Mouse (Mus musculus) hindbrain, embryonic 13.5 days (tissue): ENCODE data around the gene Gjd3. TPM values are rescaled to one million over a fixed set of nuclear protein-coding genes. Genes with fewer than 3 reads are reported as not detected.

Source experiments
- ATAC-seq: fragments of 200-750 bp; cut with Nextera tagmentation; 2 replicates; pipeline ENCODE4 v1.8.0; 2017; ENCODE audit warnings: moderate TSS enrichment; ENCODE audit not compliant: low FRiP score
- H3K27ac ChIP-seq: fragments of 300-500 bp; sonication (generic); 2 replicates; pipeline ENCODE4 v1.5.1; 2015; ENCODE audit warnings: inconsistent platforms, mild to moderate bottlenecking, moderate library complexity
- H3K27me3 ChIP-seq: fragments of 300-500 bp; sonication (generic); 2 replicates; pipeline ENCODE4 v1.6.1; 2015; ENCODE audit warnings: mild to moderate bottlenecking, inconsistent platforms
- H3K36me3 ChIP-seq: fragments of 300-500 bp; sonication (generic); 2 replicates; pipeline ENCODE4 v1.6.1; 2015; ENCODE audit warnings: mild to moderate bottlenecking, inconsistent platforms
- H3K4me1 ChIP-seq: fragments of 300-500 bp; sonication (generic); replicated peaks from 2 replicates; pipeline ENCODE4 v1.6.1; 2015; ENCODE audit warnings: inconsistent platforms
- H3K4me2 ChIP-seq: fragments of 300-500 bp; sonication (generic); 2 replicates; pipeline ENCODE4 v1.6.1; 2015; ENCODE audit warnings: inconsistent platforms, mild to moderate bottlenecking, moderate library complexity
- H3K4me3 ChIP-seq: fragments of 300-500 bp; sonication (generic); 2 replicates; pipeline ENCODE4 v1.5.1; 2015; ENCODE audit warnings: mild to moderate bottlenecking, inconsistent platforms
- H3K9ac ChIP-seq: fragments of 300-500 bp; sonication (generic); 2 replicates; pipeline ENCODE4 v1.6.1; 2015; ENCODE audit warnings: mild to moderate bottlenecking, inconsistent platforms
- H3K9me3 ChIP-seq: fragments of 300-500 bp; sonication (generic); 2 replicates; pipeline ENCODE4 v1.6.1; 2016; ENCODE audit warnings: inconsistent platforms
- WGBS: fragments of 180-500 bp; shearing (Covaris S2); methylation state at CpG from one replicate; pipeline ENCODE4 v1.1.7; 2015; 5-methylcytosine and 5-hydroxymethylcytosine counted together
- polyA plus RNA-seq: library from polyadenylated mRNA; unstranded; fragments of >200 nt; fragmentation: Nextera tagmentation; extraction: Ambion mirVana; gene quantifications from 2 replicates; pipeline ENCODE4 v1.2.1, GENCODE M21; 2015

Gjd3 gene
- polyA plus RNA-seq, 1 experiment from 2014 or later = 1.6 TPM

DNA sequence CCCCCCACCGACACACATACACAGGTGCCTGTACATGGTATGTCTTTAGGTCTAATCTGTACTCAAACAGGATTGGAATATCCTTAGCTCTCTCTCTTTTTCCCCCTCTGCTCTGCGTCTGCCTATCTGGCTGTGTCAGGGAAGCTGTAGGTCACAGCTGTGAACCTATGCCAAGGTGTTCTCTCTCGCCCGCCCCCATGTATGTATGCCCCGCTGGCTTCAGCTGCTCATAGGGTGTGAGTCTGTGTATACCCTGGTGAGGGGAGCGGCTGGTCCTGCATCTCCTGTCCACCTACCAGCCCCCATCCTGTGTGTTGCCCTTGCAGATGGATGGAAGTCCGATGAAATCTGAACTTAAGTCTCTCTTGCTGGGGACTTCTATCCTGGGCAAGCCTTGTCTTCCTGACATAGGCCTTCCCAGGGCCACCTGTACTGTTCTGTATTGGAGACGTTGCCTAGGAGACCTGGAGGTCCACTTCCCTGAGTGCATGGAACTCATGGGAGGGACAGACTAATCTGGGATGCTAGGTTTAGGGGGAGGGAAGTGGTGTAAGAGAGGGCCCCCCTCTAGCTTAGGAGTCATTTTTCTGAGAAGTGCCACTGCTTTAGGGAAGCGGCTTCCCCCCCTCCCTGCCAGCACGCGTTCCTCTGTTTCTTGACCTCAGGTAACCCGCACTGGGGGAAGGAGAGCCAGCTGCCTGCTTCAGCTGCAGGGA lies 33.4 kb downstream of the Gjd3 start:
- Histone ChIP-seq H3K27me3 (no peaks in the 10 kb centered on the region), H3K4me3 (no peak overlapping the region), H3K9me3 (no peaks in the 10 kb centered on the region), H3K4me1 (peaks cover 75% of the 10 kb centered on the region), H3K4me2 (no peak overlapping the region), H3K36me3 (peaks cover 15% of the 10 kb centered on the region), H3K9ac (peak overlapping the region; percentile 26; the same call in 1 of the 2 replicates), H3K27ac (no peak overlapping the region)
- ATAC-seq = no peak
- 65% methylated on average over 11 of the region's 12 CpGs for WGBS

DNA sequence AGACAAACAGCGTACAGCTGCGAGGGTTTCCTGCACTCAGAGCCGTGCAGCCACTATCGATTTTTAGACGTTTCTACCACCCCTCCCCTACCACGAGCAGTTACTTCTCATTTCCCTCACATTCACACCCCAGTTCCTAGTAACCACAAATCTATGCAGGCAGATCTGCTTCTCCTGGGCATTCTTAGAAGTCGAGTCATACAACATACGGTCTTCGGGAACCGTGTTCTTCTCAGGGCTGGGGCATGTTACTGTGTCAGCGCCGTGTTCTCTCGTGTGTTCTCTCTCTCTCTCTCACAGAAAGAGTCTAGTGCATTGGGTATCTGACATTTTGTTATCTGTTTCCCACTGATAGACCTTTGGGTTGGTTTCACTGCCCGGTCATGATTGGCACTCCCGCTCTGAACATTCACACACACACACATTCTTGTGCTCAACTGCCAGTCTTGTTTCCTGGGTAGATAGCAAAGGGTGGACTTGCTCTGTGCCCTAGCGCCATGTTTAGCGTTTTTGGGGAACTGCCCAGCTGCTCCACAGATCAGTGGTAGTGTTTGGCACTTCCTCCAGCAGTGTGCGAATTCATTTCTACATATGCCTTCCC lies 34.7 kb downstream of the Gjd3 start:
- Histone ChIP-seq H3K4me3 (no peak overlapping the region), H3K36me3 (peaks cover 15% of the 10 kb centered on the region), H3K9me3 (no peaks in the 10 kb centered on the region), H3K27ac (no peak overlapping the region), H3K4me2 (no peak overlapping the region), H3K4me1 (peaks cover 75% of the 10 kb centered on the region), H3K27me3 (no peaks in the 10 kb centered on the region), H3K9ac (no peak overlapping the region)
- no peak for ATAC-seq
- WGBS = 83% methylated on average over 18 of the region's 18 CpGs

DNA sequence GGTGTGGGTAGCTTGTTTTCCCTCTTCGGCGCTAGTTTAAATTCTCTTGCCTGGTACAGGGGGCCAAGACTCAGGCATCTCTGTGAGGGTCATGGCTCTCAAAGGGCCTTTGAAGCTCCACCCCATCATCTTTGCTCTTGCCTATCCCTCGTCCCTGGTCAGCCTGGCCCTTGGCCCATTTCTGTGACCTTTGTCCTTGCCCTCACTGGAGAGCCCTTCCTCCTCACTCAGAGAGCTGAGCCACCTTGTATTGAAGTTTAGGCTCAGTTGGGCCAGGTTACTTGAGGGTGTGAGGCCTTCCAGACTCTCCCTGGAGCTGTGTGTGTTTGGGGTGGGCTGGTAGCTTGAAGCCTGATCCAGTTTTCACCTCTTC lies 37.2 kb downstream of the Gjd3 start:
- peaks cover 5% of the 10 kb centered on the region for H3K36me3 ChIP-seq
- no peak overlapping the region for H3K4me2 ChIP-seq
- no peak for ATAC-seq
- no peaks in the 10 kb centered on the region for H3K27me3 ChIP-seq
- no peak overlapping the region for H3K4me3 ChIP-seq
- H3K9me3 ChIP-seq = no peaks in the 10 kb centered on the region
- H3K27ac ChIP-seq = 0 out of 2 replicates have a peak overlapping the region, but pooled peaks have one; percentile 12
- H3K9ac ChIP-seq = no peak overlapping the region; the same call in 1 of the 2 replicates
- H3K4me1 ChIP-seq = peaks cover 83% of the 10 kb centered on the region
- WGBS = 52% methylated on average over 3 of the region's 3 CpGs

DNA sequence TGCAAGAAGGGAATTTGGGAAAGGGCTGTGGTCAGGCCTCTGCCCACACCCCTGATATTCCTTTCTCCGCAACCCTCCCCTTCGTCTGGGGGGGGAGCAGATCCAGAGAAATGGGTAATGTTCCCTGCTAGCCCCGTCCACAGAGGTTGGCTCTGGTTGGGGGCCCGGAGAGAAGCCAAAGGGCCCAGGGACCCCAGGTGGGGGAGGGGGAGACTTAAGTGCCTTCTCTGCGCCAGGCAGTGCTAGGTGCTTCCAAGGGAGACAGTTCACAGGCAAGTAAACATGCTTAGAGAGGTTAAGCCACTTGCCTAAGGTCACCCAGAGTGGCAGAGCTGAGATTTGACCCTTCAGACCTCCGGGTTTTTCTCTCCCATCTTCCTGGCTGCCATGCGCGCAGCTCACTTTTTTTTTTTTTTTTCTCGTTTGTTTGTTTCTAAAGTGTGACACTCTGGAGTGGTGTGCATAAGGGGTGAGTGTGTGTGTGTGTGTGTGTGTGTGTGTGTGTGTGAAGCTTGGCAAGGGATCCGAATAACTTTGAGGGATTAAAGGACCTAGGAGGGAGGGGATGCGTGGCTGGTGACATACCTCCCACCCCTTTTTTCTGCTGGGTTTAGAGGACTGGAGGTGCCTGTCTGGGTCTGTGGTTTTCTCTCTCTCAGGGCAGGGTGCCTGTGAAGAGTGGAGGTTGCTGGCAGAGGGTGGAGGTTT lies 37.8 kb downstream of the Gjd3 start:
- Histone ChIP-seq H3K27ac (peak overlapping the region; percentile 44), H3K4me3 (no peak overlapping the region), H3K36me3 (peaks cover under 1% of the 10 kb centered on the region; the same call in 1 of the 2 replicates), H3K27me3 (no peaks in the 10 kb centered on the region), H3K9me3 (no peaks in the 10 kb centered on the region), H3K9ac (peak overlapping the region; percentile 53), H3K4me2 (no peak overlapping the region), H3K4me1 (peaks cover 83% of the 10 kb centered on the region)
- WGBS = 46% methylated on average over 11 of the region's 11 CpGs
- ATAC-seq = no peak

DNA sequence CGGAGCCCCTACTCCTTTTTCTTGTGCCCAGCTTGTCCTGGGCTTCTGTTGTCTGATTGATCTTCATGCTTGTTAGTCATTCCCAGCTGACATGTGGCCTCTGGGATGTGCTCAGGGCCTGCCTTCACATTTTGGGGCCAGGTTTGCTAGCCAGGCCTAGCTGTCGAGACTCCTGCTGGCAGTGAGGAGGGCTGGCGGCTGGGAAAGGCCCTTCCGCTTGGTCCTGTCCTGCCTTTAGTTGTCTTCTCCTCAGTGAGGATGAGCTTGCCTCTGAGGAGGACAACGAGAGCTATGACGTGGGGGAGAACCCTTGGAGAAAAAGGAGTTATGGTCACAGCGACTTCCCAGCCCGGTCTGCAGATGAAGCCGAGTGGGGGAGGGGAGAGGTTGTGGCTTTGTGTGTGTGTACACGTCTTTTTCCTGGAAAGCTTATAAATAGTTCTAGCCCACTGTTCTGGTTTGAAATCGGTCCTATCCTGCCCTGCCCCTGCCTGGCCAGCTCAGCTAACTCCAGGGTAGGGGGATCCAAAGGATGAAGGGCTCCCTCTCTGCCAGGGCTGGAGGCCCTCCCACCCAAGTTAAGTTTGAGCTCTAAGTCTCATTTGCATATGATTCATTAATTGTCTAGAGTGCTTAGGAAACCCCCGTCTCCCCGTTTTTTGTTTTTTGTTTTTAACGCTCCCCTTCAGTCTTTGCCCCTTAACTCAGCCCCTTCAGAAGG lies 38.9 kb downstream of the Gjd3 start:
- Histone ChIP-seq H3K4me2 (no peak overlapping the region), H3K4me1 (peaks cover 86% of the 10 kb centered on the region), H3K4me3 (no peak overlapping the region), H3K9ac (peak overlapping the region; percentile 53), H3K9me3 (no peaks in the 10 kb centered on the region), H3K36me3 (no peaks in the 10 kb centered on the region), H3K27ac (peak overlapping the region; percentile 92), H3K27me3 (no peaks in the 10 kb centered on the region)
- WGBS = 24% methylated on average over 14 of the region's 14 CpGs
- no peak for ATAC-seq

DNA sequence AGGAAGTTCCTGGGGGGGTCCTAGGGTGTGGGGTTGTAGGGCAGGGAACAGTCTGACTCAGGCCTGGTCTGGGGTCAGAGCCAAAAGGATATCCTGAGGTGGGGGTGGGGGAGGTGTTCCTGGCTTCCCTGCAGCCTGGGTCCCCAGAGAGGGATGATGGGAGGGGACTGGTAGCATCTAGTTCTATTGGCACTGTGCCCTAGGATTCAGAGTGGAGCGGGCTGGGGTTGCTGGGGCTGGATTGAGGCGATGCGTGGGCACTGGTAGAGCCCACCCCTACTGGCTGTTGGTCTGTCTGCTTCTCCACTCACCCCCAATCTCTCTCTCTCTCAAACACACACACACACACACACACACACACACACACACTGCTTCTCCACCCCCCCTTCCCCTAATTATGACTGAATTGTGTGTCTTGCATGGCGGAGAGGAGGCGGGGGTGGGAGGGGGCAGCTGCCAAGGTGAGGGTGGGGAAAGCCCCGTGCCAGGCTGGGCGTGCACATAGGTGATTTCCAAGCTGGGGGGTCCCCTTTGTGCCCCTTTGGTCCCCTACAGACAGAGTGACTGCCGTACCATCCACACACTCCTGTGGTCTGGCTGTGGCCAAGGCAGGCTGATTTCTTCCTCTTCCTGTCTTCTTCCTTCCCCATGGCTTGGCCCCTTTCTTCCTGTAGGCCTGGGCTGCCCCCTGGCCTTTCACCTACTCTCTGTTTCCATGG lies 39.7 kb downstream of the Gjd3 start:
- H3K9me3 ChIP-seq = no peaks in the 10 kb centered on the region
- H3K4me2 ChIP-seq = peak overlapping the region; percentile 94
- no peak overlapping the region for H3K4me3 ChIP-seq
- no peak for ATAC-seq
- H3K4me1 ChIP-seq = peaks cover 93% of the 10 kb centered on the region
- H3K9ac ChIP-seq = peak overlapping the region; percentile 70
- 51% methylated on average over 8 of the region's 8 CpGs for WGBS
- H3K27me3 ChIP-seq = no peaks in the 10 kb centered on the region
- H3K36me3 ChIP-seq = no peaks in the 10 kb centered on the region
- H3K27ac ChIP-seq = peak overlapping the region; percentile 92

DNA sequence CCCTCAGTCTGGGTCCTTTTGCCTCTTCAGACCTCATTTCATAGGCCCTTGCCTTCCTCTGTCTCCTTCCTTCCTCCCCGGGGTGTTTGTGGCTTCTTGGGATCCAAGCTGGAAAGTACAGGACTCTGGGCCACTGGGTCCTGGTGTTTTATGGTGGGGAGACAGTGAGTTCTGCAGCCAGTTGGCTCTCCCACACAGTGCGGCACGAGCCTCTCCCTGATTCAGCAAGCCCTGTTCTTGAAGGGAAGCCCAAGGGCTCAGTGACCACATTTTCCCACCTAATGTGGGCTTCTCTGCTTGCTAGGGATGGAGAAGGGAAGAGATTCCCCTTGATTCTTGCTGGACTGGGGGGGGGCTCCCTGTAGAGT lies 40.3 kb downstream of the Gjd3 start:
- 45% methylated on average over 3 of the region's 3 CpGs for WGBS

DNA sequence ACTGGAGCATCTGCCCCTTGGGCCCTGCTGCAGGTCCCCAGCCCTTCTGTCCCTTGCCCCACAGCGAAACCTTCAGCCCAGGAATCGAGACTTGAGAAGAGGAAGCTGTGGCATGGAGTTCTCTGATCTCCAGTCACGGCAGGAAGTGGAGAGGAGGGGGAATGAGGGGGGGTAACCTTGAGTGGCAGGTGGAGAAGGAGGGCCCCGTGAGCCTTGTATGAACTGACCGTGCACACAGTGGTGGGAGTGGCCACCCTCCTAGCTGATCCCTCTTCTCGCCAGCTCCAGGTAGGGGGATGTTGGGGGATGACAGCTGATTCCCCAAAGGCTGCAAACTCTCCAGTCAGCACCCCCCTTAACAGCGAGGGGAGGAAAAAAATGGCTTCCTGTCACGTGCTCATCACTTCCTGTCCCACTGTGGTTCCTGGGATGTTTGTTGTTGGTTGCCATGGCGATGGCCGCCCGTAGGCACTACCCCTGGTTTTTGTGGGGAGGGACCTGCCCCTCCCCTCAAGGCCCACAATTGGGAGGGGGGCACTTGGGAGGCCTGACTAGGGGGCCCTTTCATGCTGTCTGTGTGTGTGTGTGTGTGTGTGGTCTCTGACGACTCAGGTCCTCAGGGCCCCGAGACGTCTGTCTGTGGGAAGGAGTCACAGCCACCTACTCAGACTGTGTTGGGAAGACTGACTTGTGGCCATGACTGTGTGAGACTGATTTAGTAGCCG lies 40.8 kb downstream of the Gjd3 start:
- H3K27me3 ChIP-seq = no peaks in the 10 kb centered on the region
- 3% methylated on average over 15 of the region's 15 CpGs for WGBS

More for the DNA sequence above, 40.3 kb downstream of the Gjd3 start:
- Histone ChIP-seq H3K36me3 (no peaks in the 10 kb centered on the region), H3K27me3 (no peaks in the 10 kb centered on the region), H3K9ac (peak overlapping the region; percentile 70; the same call in 1 of the 2 replicates), H3K4me3 (peak overlapping the region; percentile 50), H3K4me1 (peaks cover 93% of the 10 kb centered on the region), H3K9me3 (no peaks in the 10 kb centered on the region), H3K27ac (peak overlapping the region; percentile 92), H3K4me2 (peak overlapping the region; percentile 94)
- 0 out of 2 replicates have a peak, but pooled peaks have one; percentile 8 for ATAC-seq

DNA sequence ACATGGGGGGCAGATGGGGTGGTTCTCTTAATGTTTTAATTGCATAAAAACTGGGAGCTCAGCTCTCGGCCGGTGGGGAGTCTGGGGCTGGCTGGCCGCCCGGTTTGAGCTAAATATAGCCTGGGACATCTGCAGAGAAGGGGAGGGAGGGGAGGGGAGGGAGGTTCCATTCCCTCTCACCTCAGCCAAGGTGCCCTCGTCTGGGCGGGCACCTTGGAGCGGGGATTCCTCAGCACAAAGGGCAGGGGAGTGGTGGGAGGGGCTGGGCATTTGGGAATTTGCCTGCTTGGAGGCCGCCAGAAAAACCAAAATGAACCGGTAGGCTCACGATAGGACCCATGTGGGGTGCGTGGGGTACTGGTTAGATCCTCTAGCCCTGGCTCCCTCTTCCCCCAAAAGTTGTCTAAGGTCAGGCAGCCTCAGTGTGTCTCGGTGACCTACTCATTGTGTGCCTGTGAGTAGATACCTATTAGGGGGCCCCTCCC lies 41.4 kb downstream of the Gjd3 start:
- Histone ChIP-seq H3K27ac (peak overlapping the region; percentile 92), H3K4me3 (peak overlapping the region; percentile 50), H3K9ac (peak overlapping the region; percentile 70), H3K4me2 (peak overlapping the region; percentile 94), H3K4me1 (peaks cover 95% of the 10 kb centered on the region), H3K27me3 (no peaks in the 10 kb centered on the region), H3K36me3 (no peaks in the 10 kb centered on the region), H3K9me3 (no peaks in the 10 kb centered on the region)
- 0 out of 2 replicates have a peak, but pooled peaks have one; percentile 0 for ATAC-seq
- 2% methylated on average over 12 of the region's 12 CpGs for WGBS

More for the DNA sequence above, 40.8 kb downstream of the Gjd3 start:
- H3K9me3 ChIP-seq = no peaks in the 10 kb centered on the region
- ATAC-seq = peak; percentile 37
- H3K4me3 ChIP-seq = peak overlapping the region; percentile 50
- peak overlapping the region; percentile 70 for H3K9ac ChIP-seq
- peaks cover 90% of the 10 kb centered on the region for H3K4me1 ChIP-seq
- H3K4me2 ChIP-seq = peak overlapping the region; percentile 94
- no peaks in the 10 kb centered on the region for H3K36me3 ChIP-seq
- peak overlapping the region; percentile 92 for H3K27ac ChIP-seq

DNA sequence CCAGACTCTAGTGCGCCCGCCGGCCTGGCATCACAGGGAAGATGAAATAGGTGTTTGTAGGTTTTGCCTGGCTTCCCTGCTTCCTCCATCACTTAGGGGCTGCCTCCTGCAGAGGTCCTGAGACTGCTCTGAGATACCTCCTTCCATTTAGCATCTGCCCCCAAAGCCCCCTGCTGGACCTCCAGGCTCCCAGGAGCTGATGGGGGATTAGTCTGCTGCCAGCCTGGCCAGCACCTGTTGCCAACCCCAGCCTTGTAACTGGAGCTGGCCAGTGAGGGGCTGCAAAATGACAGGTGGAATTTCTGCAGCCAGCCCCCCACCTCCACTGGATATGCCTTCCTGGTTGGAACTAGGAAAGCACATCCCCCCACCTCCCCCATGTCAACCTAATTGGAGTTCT lies 42.0 kb downstream of the Gjd3 start:
- Histone ChIP-seq H3K36me3 (no peaks in the 10 kb centered on the region), H3K4me3 (no peak overlapping the region), H3K9me3 (no peaks in the 10 kb centered on the region), H3K4me1 (peaks cover 97% of the 10 kb centered on the region), H3K27me3 (peaks cover 4% of the 10 kb centered on the region; the same call in 1 of the 2 replicates), H3K27ac (peak overlapping the region; percentile 92), H3K9ac (peak overlapping the region; percentile 70), H3K4me2 (peak overlapping the region; percentile 94)
- ATAC-seq = no peak
- WGBS = 46% methylated on average over 3 of the region's 3 CpGs
